Mouse (Mus musculus): ENCODE measurements around the gene AC109138.7.

- TF ChIP-seq CTCF (IDR thresholded peaks at IDR 0.05) (no peak), EP300 (IDR thresholded peaks at IDR 0.05) (no peak)
Observed at GRCm38 (mm10) chr19:4220416-4220815, 6.3 kb downstream of the AC109138.7 start.
